Mouse (Mus musculus): ENCODE results near the gene Swap70. TPM values are rescaled to one million over a fixed set of nuclear protein-coding genes. Genes with fewer than 3 reads are reported as not detected.

Gene Swap70
- total and polyA plus RNA-seq, 2 experiments from 2014 or later, result 6.3 to 7.3 TPM

GRCm38 (mm10) chr7:110269777-110270176 is 48.3 kb downstream of the Swap70 start:
- Histone ChIP-seq H3K4me1 (ENCODE audit: insufficient read depth, low read length) (no peaks in the 10 kb centered on the region), H3K36me3 (ENCODE audit: insufficient read depth, low read length) (no peaks in the 10 kb centered on the region), H3K27ac (ENCODE audit: low read depth, low read length) (no peak overlapping the region), H3K4me2 (ENCODE audit: low read depth, low read length, poor library complexity, severe bottlenecking) (no peak overlapping the region), H3K9ac (replicated peaks; ENCODE audit: low read length, poor library complexity, severe bottlenecking) (no peak overlapping the region), H3K4me3 (ENCODE audit: low read depth, low read length) (no peak overlapping the region), H3K27me3 (ENCODE audit: insufficient read depth, low read length) (no peaks in the 10 kb centered on the region), H3K9me3 (ENCODE audit: low read length) (no peaks in the 10 kb centered on the region)
- DNase-seq (ENCODE audit: low spot score), result no peak
- no peak for ATAC-seq (ENCODE audit: low FRiP score)
- 88% methylated on average over 14 of the region's 14 CpGs for WGBS
- no peak for TF ChIP-seq CTCF (IDR thresholded peaks at IDR 0.05)

GRCm38 (mm10) chr7:110270455-110270854 is 48.9 kb downstream of the Swap70 start:
- H3K27ac ChIP-seq (ENCODE audit: low read depth, low read length), result no peak overlapping the region
- TF ChIP-seq CTCF (IDR thresholded peaks at IDR 0.05), result no peak

GRCm38 (mm10) chr7:110271814-110272213 is 50.3 kb downstream of the Swap70 start:
- ATAC-seq (ENCODE audit: low FRiP score), result no peak
- Histone ChIP-seq H3K27ac (ENCODE audit: low read depth, low read length) (no peak overlapping the region), H3K9me3 (ENCODE audit: low read length) (no peaks in the 10 kb centered on the region), H3K4me2 (ENCODE audit: low read depth, low read length, poor library complexity, severe bottlenecking) (no peak overlapping the region), H3K9ac (replicated peaks; ENCODE audit: low read length, poor library complexity, severe bottlenecking) (no peak overlapping the region), H3K27me3 (ENCODE audit: insufficient read depth, low read length) (no peaks in the 10 kb centered on the region), H3K4me1 (ENCODE audit: insufficient read depth, low read length) (no peaks in the 10 kb centered on the region), H3K36me3 (ENCODE audit: insufficient read depth, low read length) (no peaks in the 10 kb centered on the region), H3K4me3 (ENCODE audit: low read depth, low read length) (no peak overlapping the region)
- 75% methylated on average over 9 of the region's 9 CpGs for WGBS
- TF ChIP-seq CTCF (IDR thresholded peaks at IDR 0.05), result no peak
- DNase-seq (ENCODE audit: low spot score), result no peak

More at GRCm38 (mm10) chr7:110270455-110270854, 48.9 kb downstream of the Swap70 start:
- no peaks in the 10 kb centered on the region for H3K4me1 ChIP-seq (ENCODE audit: insufficient read depth, low read length)
- DNase-seq (ENCODE audit: low spot score) (no peak), ATAC-seq (ENCODE audit: low FRiP score) (no peak)
- 88% methylated on average over 7 of the region's 7 CpGs for WGBS
- no peaks in the 10 kb centered on the region for H3K9me3 ChIP-seq (ENCODE audit: low read length)
- no peak overlapping the region for H3K4me3 ChIP-seq (ENCODE audit: low read depth, low read length)
- no peak overlapping the region for H3K9ac ChIP-seq (replicated peaks; ENCODE audit: low read length, poor library complexity, severe bottlenecking)
- H3K4me2 ChIP-seq (ENCODE audit: low read depth, low read length, poor library complexity, severe bottlenecking), result no peak overlapping the region
- no peaks in the 10 kb centered on the region for H3K27me3 ChIP-seq (ENCODE audit: insufficient read depth, low read length)
- H3K36me3 ChIP-seq (ENCODE audit: insufficient read depth, low read length), result no peaks in the 10 kb centered on the region

- Histone ChIP-seq H3K4me3 (ENCODE audit: low read depth, low read length) (no peak overlapping the region), H3K9ac (replicated peaks; ENCODE audit: low read length, poor library complexity, severe bottlenecking) (no peak overlapping the region), H3K4me1 (ENCODE audit: insufficient read depth, low read length) (no peaks in the 10 kb centered on the region), H3K36me3 (ENCODE audit: insufficient read depth, low read length) (no peaks in the 10 kb centered on the region), H3K27me3 (ENCODE audit: insufficient read depth, low read length) (no peaks in the 10 kb centered on the region), H3K9me3 (ENCODE audit: low read length) (no peaks in the 10 kb centered on the region), H3K27ac (ENCODE audit: low read depth, low read length) (no peak overlapping the region), H3K4me2 (ENCODE audit: low read depth, low read length, poor library complexity, severe bottlenecking) (no peak overlapping the region)
- peak; percentile 29; the same call in 1 of the 2 replicates for TF ChIP-seq CTCF (IDR thresholded peaks at IDR 0.05)
- no peak for ATAC-seq (ENCODE audit: low FRiP score)
- no peak for DNase-seq (ENCODE audit: low spot score)
- 83% methylated on average over 4 of the region's 4 CpGs for WGBS
Measured at GRCm38 (mm10) chr7:110272434-110272833, 50.9 kb downstream of the Swap70 start.

GRCm38 (mm10) chr7:110277734-110278245 is 56.3 kb downstream of the Swap70 start:
- H3K4me1 ChIP-seq (ENCODE audit: insufficient read depth, low read length), result no peaks in the 10 kb centered on the region
- H3K9me3 ChIP-seq (ENCODE audit: low read length), result no peaks in the 10 kb centered on the region
- H3K4me2 ChIP-seq (ENCODE audit: low read depth, low read length, poor library complexity, severe bottlenecking), result no peak overlapping the region
- no peak overlapping the region for H3K27ac ChIP-seq (ENCODE audit: low read depth, low read length)
- no peak for TF ChIP-seq CTCF (IDR thresholded peaks at IDR 0.05)
- H3K4me3 ChIP-seq (ENCODE audit: low read depth, low read length), result no peak overlapping the region
- DNase-seq (ENCODE audit: low spot score) (no peak), ATAC-seq (ENCODE audit: low FRiP score) (no peak)
- H3K9ac ChIP-seq (replicated peaks; ENCODE audit: low read length, poor library complexity, severe bottlenecking), result no peak overlapping the region
- H3K27me3 ChIP-seq (ENCODE audit: insufficient read depth, low read length), result no peaks in the 10 kb centered on the region
- 90% methylated on average over 5 of the region's 5 CpGs for WGBS
- H3K36me3 ChIP-seq (ENCODE audit: insufficient read depth, low read length), result peaks cover 4% of the 10 kb centered on the region; the same call in 1 of the 2 replicates

GRCm38 (mm10) chr7:110279183-110279582 is 57.7 kb downstream of the Swap70 start:
- H3K27me3 ChIP-seq (ENCODE audit: insufficient read depth, low read length), result no peaks in the 10 kb centered on the region
- H3K27ac ChIP-seq (ENCODE audit: low read depth, low read length), result no peak overlapping the region
- H3K9me3 ChIP-seq (ENCODE audit: low read length), result no peaks in the 10 kb centered on the region
- H3K4me1 ChIP-seq (ENCODE audit: insufficient read depth, low read length), result no peaks in the 10 kb centered on the region
- TF ChIP-seq CTCF (IDR thresholded peaks at IDR 0.05), result no peak
- WGBS, result 97% methylated on average over 4 of the region's 4 CpGs
- no peak overlapping the region for H3K4me3 ChIP-seq (ENCODE audit: low read depth, low read length)
- no peak overlapping the region for H3K9ac ChIP-seq (replicated peaks; ENCODE audit: low read length, poor library complexity, severe bottlenecking)
- no peak for DNase-seq (ENCODE audit: low spot score)
- no peak for ATAC-seq (ENCODE audit: low FRiP score)
- H3K36me3 ChIP-seq (ENCODE audit: insufficient read depth, low read length), result peaks cover 4% of the 10 kb centered on the region; the same call in 1 of the 2 replicates
- no peak overlapping the region for H3K4me2 ChIP-seq (ENCODE audit: low read depth, low read length, poor library complexity, severe bottlenecking)

Data from midbrain, postnatal 0 days (tissue).